Mouse (Mus musculus) ZHBTc4 (cell line): Measurements from ENCODE around the gene Med19.
A peak's percentile ranks its signal among the peaks of the same experiment; 100 is the strongest.
"Not testable (repeated sequence)": the region's sequence is repeated elsewhere in the genome, so short reads cannot be mapped to it uniquely, and the experiment has no call there.

Experiments
- DNase-seq: peaks from one replicate; pipeline ENCODE4 v3.0.0-alpha.2; 2011; ENCODE audit warnings: low read depth, low spot score

Med19 gene

DNA sequence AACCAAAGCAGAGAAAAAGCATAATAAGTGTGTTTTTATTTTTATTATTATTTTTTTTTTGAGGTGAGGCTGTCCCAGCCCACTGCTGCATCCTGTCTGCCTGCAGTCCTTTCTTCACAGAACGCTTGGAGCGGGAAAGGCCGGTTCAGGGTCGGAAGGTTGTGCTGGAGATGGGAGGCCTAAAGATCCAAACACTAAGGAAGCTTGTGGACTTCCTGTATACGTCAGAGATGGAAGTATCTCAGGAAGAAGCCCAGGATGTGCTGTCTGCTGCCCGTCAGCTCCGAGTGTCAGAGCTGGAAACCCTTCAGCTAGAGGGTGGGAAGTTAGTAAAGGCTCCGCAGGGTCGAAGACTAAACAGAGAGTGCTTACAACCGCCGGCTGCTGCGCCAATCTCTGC is 12.1 kb upstream of the Med19 start:
- no peak for DNase-seq

DNA sequence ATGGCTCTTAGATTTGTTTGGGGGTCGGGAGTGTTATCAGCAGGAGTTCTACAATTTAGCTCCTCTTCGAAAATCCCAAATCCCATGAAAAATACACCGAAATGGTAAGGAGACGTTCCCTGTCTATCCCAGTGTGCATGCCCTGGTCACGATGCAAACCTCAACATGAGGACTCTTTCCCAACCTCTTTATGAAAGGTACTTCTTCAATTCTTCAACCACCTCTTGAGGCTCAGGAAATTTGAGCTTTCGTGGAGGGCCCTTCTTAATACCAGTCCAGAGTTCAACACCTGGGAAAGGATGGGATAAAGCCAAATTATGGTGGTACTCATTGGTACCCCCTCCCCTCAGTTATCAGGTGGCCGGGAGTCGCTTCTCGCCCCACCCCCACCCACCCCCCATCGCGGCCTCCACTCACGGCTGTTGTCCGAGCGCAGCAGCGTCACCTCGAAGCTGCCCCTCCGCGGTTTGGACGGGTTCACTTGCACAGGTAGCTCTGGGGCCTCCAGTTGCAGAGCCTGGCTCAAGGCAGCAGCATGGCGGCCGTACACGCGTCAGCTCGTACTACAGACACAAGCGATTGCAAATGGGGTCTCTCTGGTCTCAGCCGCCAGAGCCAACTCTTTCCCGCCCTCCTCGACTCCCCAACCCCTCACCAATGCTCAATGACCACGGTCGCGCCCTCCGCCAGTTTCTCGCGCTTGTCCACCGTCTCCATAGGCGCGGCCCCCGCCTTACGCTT is 8.2 kb upstream of the Med19 start:
- no peak for DNase-seq

DNA sequence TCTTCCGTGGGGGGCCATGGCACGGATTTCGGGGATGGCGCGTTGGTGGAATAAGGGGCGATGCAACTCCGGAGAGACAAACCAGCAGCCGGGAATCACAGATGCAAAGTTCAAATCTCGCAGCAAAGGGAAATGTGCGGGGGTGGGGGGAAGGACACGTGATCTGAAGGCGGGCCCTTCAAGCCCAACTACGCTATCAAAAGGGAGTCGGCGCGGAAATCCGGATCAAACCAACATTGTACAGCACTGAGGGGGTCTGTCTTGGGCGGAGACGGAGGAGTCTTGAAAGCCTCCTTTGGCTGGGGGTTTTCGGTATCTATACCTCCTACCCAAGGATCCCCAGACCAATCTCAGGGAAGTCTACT is 7.7 kb upstream of the Med19 start, which contains the start of gene Selenoh:
Gene Selenoh, minus strand, starts transcription at position 202 of the 365 bp plus-strand sequence.
- peak; percentile 98 for DNase-seq

DNA sequence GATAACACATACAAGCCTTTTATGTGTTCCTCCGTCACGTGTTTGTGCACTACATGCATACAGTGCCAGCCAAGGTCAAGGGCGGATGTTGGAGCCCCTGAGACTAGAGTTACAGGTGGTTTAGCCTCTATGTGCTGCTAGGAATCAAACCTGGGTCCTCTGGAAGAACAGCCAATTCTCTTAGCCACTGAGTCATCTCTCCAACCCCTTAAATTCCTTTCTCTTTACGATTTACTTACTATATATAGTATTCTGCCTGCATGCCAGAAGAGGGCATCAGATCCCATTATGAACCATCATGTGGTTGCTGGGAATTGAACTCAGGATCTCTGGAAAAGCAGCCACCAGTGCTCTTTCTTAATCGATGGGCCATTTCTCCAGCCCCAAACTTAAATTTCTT is 6.7 kb upstream of the Med19 start:
- DNase-seq, result not testable (repeated sequence)

DNA sequence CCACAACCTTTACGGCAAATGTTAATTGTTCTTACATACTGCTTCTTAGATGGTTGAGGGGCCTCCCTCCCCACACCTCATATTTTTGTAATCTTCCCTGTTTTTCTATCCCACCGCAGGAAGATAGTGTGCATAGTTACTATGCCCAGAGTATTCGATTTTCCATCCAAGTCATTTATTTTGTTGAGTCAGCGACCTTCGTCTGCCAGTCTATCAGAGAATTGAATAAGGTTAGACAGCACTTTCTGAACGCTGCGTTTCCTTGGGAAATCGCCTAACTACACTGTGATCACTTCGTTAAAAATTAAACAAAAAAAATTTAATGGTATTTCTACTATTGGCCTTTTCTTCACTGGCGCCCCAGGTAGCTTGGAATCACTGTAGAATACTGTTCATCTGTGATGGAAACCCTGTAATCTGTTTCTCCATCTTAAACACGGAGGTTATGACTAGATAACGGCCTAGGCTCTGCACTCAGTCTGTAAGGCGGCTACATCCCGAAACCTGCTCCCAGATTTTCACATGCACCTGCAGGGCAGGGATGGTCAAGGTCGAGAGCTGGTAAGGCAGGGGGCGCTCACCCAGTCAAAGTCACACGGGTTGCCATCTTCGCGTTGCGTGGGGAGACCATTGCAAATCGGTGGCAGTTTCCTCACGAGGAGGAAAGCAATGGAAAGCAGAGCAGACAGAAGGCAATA is 783 bp upstream of the Med19 start:
- DNase-seq, result peak; percentile 88

DNA sequence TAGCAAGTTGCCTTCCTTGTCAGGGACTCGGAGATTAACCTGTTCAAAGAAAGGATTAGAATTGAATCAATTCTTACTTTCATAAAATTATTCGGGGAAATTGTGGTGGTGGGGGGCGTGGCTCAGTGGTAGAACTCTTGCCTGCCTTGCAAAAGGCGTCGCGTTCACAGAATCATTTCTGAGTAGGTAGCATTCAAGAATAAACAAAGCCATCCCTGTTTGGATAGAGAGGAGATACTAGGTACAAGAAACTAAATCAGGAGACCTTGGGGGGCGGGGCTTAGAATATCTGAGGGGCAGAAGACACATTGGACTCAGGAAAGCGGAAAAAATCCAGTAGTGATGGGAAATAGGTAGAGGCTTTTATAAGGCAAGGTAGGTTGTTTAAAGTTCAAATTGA is 814 bp downstream of the Med19 start, which contains the start of gene Tmx2:
Gene Tmx2, minus strand, starts transcription at position 125 of the 400 bp plus-strand sequence.
- DNase-seq, result peak; percentile 28

DNA sequence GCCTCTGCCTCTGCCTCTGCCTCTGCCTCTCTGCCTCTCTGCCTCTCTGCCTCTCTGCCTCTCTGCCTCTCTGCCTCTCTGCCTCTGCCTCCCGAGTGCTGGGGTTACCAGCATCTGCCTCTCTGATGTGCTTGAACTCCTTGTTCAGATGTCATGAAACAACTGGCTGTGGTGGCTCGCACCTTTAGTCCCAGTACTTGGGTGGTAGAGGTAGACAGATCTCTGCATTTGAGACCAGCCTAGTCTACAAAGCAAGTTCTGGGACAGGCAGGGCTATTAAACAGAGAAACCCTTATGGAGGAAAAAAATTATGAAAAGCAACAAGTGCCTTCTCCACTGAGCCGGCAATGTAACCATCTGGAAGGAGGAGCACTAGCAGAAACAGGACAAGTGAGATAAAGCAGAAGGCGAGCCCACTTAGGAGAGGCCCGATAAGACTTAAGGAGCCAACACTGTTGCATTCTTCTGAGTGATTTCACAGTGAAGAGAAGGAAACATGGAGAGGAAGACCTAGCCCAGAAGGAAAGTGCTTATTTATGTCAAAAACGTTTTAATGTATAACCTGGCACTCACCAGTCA is 4.5 kb downstream of the Med19 start:
- no peak for DNase-seq

DNA sequence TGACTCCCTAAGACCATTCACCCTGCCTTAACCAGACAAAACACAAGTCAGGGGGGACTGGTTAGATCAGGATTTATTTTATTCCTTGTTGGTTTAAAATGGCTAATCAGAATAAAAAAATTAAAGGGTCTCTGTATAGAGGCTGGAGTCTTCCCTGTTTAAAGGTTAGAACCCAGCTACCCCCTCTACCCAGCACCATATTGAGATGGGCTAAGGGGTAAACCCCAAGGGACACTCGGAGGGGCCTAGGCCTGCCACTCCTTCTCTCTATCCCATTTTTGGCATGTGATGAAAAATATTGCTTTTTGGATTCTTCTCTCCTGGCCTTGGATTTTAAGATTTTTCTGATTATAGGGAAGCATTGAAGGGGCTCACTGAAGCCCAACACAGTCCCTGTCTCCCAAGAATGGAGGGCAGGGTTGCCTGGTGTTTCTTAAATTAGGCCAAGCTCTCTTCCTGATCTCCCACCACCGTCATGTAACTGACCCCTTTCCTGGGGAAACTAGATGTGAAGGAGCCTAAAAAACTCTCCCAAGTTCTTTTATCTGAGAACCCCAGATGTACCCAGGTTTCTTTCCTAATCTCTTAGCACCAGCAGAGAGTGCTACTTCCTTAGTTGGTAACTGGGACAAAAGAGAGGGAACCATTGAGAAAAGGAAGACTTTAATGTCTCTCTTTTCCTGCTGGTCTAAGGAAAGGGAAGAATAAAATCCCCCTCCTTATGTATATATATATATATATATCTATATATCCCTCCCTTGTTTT is 10.1 kb downstream of the Med19 start:
- DNase-seq, result no peak

DNA sequence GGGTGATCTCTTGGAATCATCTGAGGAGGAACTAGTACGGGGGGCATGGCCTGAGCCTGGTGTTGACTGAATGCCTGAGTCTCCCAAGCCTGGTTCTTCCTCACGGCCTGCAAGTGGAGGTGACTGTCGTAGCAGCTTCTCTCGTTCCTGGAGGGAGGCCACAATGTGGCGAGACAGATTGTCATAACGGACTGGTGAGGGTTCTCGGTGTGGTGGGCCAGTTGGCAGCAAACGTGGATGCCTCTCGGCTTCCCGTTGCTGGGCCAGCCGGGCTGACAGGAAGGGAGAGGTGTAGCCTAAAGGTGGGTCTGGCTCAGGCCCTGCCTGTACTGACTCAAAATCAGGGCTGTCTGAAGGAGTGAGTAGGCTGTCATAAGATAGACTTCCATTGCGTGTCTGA is 11.8 kb downstream of the Med19 start:
- no peak for DNase-seq

DNA sequence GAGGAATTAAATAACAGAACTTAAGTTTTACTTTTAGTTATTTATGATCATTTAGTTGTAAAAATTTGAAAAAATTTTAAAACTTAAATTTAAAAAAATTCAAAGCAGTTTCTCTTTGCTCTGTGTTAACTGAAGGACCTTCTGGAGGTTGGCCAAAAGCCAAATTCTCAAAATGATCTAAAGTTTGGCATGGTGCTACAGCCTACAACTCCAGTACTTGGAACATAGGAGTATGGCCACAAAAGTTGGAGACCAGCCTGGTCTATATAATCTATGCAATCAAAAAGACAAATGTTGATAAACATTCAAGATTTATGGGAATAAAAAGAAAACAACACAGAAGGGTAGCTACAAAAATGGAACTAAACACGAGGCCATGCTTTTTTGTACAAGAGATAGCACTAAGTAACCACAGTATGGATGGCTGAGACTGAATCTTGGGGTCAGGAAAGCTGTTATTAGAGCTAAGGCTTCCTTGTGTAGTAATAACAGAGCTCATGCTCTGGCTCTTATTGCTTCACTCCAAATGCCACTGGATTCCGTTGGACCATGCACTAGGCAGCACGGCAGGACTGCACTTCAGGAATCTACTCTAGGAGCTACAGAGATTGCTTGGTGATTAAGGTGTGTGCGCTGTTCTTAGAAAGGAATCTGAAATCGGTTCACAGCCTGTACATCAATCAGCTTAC is 16.9 kb downstream of the Med19 start:
- DNase-seq, result no peak

DNA sequence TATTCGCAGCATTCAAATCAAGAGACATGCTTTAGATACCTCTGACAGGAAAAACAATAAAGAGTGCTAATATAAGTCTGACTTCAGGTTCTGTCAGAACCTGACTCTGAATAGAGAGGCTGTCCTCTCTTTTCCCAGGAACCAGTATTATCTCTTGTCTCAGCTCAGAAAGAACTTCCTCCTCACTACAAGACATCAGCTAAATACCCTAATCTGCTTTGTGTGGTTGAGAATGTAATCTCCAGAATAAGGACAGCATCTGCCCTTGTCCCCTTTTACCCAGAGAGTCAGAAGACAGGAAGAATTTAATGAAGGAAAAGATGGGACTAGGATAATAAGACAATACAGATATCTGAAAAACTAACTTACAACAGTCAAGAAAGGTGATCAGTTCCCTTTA is 25.3 kb downstream of the Med19 start:
- DNase-seq, result no peak

DNA sequence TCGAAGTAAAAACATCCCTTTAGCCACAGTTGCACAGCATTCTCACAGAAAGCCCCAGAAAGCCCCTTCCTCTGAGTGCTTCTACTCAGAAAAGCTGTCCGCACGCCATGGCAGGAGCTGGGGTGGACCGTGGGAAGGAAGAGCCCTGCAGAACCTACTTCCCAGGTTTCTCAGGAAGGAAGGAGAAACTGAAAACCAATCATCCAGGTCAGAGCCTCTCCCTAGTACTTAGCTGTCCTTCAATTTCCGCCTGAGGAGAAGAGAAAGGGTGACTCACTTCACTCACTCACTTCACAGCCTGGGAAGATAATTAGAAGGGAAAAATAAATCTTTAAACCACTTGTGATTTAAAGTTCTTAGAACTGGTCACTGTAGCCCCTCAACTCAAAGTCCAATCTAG is 26.1 kb downstream of the Med19 start:
- DNase-seq, result no peak

DNA sequence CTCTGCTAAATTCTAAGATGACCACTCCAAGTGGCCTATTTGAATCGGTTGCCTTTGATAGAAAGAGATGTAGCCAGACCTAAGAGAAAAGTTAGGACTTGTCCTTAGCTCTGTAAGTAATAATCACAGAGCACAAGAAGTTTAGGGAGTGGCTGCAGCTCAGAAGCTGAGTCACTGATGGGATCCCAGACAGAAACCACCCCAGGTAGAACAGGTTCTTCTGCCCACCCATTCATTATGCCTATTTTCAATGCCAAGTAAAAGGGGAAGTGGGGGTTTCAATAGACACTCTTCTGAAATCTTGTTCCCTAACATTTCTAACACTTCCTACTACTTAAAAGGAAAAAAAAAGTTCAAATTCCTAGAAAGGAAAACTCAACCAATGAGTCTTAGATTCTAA is 27.1 kb downstream of the Med19 start:
- DNase-seq, result no peak

DNA sequence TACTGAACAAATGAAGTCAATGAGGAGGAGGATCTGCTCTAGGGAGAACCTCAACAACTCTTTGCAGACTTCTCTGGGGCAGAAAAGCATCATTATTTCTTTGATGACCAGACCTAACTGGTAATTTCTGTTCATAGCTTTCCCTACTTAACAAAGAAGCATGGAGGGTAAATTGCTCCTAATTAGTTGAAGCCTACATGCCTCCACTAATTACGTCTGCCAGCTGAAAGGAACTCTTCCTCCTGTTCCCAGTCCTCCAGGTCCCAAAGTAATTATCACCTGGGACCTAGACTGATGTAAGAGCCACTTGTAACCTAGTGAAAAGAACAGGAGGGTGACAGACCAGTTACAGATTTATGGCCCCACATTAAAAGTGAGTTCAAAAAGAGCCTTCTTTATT is 29.3 kb downstream of the Med19 start:
- DNase-seq, result no peak

DNA sequence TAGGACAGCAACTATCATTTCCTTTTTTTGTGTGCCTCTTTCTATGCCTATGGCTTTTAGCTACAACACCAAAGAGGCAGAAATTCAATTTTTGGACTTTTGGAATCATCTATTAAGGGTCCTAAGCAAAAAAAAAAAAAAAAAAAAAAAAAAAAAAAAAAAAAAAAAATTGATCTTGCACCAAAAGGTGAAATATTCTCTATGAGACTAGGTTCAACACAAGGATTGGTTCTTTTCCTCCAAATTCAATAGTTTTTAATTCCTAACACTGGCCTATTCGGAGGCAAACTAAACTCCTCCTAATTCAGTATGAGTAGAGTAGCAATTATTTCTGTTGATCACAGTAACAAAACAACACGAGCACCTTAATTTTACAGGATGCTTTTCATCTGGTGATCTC is 33.7 kb downstream of the Med19 start:
- no peak for DNase-seq

DNA sequence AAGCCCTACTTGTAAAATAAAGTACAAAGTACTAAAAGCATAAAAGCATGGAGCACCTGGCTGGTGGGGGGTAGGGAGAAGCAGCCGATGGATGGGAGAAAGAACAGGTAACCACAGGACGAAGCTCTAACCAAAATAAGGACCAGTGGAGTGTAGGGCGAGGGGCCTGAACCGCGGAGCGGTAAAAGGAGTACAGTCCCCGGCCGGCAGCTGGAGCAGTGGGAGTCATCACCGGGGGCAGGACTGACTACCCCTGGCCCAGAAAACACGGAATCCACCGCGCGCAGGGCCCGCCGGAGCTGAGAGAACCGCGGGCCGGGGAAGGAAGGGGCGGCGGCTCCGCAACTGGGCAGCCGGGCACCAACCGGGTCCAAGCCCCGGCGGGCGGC is 36.2 kb downstream of the Med19 start:
- no peak for DNase-seq

DNA sequence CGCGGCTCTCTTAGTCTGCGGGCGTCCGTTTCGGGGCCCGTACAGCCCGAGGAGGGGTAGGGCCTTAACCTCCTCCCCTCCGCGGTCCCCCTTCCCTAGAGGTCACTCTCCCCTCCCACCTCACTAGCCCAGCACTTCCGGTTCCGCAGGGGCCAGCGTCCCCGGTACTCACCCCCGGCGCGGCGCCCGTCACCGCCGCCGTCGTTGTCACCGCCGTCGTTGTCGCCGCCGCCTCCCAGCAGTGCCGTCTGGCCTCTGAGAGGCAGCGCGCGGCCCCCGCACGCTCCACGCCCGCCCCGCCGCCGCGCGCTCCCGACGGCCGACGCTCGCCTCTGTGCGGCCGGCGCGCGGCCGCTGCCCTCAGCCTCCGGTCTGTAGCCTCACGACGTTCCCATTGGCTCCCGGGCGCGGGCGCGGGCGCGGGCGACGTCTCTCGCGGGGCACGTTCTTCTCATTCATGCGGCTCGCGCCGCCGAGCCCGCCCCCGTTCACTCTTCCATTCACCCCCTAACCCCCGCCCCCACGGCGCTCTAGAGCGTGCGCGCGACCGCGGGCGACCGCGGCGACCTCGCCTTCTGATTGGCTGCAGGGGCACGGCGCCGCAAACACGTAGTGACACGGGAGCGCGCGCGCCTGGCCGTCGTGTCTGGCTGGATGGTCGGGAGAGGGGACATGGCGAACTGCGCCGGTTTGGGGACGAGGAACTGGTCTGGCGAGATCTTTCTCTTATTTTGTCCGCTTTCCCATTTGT is 36.8 kb downstream of the Med19 start, which contains the start of gene Zdhhc5:
Gene Zdhhc5, minus strand, starts transcription at position 370 of the 751 bp plus-strand sequence.
- DNase-seq, result peak; percentile 100

DNA sequence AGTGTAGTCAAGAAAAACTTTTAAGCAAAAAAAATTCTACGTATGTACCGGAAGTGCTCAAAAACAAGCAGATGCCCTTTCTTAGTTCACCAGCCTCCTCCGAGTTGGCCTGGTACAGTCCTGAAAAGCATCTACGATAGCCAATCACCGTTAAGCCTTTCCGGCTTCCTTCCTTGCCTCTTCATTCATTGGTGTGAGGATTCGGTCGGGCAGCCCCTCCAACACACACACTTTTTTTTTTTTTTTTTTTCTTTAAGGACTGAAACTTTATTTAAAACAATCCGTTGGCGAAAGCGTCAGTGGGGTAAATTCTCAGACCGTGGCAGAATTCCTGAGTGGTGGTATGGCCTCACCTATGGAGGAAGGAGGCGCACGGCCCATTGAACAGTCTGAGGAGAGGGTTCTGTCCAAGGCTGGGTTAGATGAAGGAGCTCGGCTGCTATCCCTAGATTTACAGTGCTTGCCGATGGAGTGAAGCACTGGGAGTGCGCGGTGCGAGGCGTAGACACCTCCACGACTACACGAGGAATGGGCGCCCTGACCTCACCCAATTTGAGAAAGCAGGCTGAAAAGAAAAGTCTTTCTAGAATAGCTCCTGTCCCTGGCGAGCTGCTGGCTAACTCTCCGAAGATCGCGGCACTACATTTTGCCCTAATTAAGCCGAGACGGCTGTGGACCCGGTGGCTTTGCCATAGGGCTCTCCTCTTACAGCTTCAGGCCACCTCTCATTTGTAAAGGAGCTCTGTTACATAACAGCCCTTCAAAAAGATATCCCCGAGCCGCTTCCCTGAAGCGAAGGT is 37.6 kb downstream of the Med19 start:
- peak; percentile 97 for DNase-seq

DNA sequence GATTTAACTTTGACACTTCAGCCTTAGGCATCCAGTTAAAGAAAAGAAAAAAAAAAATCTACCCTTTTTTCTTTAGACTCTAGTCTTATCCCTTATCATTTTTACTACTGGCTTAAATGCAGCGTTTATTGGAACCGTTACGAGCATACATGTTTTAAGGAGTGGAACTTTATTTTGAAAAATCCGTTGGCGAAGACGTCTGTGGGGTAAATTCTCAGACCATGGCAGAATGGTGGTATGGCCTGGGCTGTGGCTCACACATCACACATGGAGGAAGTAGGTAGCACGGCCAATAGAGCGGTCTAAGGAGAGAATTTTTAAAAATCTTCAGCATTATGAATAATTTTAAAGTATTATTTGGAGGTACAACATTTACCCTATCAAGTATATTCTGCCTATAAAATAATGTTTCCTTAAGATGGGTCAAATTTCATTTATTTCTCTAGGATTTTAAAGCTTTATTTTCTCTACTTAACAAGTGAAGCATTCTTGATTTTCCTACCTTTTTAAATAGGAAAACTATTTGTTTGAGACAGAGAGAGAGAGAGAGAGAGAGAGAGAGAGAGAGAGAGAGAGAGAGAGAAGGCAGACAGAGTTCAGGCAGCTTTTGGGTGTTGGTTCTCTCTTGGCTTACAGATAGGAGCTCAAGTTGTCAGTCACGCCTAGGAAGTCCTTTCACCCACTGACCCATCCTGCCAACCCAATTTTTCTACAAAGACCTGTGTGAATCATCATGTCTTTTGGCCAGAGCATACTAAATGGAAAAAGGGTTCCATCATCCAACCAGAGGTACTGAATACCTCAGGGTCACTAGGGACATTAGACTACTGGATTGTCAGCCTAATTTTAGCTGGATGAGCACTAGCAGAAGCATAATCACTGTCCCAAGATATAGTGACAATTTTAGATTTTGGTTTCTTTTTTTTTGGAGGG is 38.5 kb downstream of the Med19 start:
- DNase-seq, result no peak
